Mouse (Mus musculus) myocyte (in vitro differentiated cells): Measurements from ENCODE around the gene Ttl.

ENCODE experiments used
- E2F4 ChIP-seq: IDR thresholded peaks from one replicate; pipeline ENCODE4 v1.6.1; 2011; ENCODE audit warnings: mild to moderate bottlenecking, control low read depth, moderate library complexity; ENCODE audit not compliant: insufficient read depth
- MYOD1 ChIP-seq, 3 experiments: IDR thresholded peaks; one replicate each; pipeline ENCODE4 v1.6.1; 2011; ENCODE audit warnings: control low read depth in 2 of 3, low read depth in 2 of 3, mild to moderate bottlenecking in 2 of 3, moderate library complexity in 1 of 3; ENCODE audit not compliant: insufficient read length in 2 of 3, control insufficient read depth in 1 of 3
- POLR2A ChIP-seq: IDR thresholded peaks from one replicate; pipeline ENCODE4 v1.6.1; 2011; ENCODE audit warnings: low read depth, mild to moderate bottlenecking, control low read depth, moderate library complexity; ENCODE audit not compliant: insufficient read length
- POLR2AphosphoS2 ChIP-seq: IDR thresholded peaks from one replicate; pipeline ENCODE4 v1.6.1; 2011; ENCODE audit warnings: low read depth, control low read depth; ENCODE audit not compliant: insufficient read length
- TCF12 ChIP-seq: IDR thresholded peaks from one replicate; pipeline ENCODE4 v1.6.1; 2011; ENCODE audit warnings: mild to moderate bottlenecking, control low read depth; ENCODE audit not compliant: poor library complexity, insufficient read depth, severe bottlenecking
- USF1 ChIP-seq: IDR thresholded peaks from one replicate; pipeline ENCODE4 v1.6.1; 2011; ENCODE audit warnings: low read depth, mild to moderate bottlenecking, control low read depth, moderate library complexity

DNA sequence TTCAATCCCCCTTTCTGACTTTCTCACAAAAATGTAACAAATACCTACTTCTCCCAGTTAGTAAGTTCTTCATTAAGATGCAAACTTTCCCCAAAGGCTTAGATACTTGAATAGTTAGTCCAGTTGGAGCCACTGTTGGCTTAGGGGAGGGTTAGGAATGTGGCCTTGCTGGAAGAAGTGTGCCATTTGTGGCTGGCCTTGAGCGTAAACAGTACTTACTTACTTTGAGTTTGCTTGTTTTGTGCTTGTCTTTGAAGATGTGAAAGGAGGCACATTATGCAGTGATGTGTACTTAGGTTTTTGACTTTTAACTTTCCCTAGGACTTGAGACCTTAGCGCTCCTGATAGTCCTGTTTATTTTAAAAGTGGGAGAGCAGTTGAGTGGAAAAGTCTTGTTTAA, 45.6 kb upstream of the Ttl start:
- TF ChIP-seq POLR2A (no peak), USF1 (no peak), E2F4 (no peak), POLR2AphosphoS2 (no peak), MYOD1 (IDR thresholded peaks at IDR 0.05; ENCODE audit: control insufficient read depth in 1 of 3, insufficient read length in 2 of 3, low read depth in 2 of 3) (no peak), TCF12 (no peak)
